Mouse (Mus musculus): ENCODE results near the gene Clip2.

GRCm38 (mm10) chr5:134505810-134506292, 46.4 kb downstream of the Clip2 start:
- TF ChIP-seq CTCF (IDR thresholded peaks at IDR 0.05; ENCODE audit: extremely low read depth, insufficient read depth, insufficient read length, insufficient replicate concordance): no peak
- no peak for TF ChIP-seq POLR2A (IDR thresholded peaks at IDR 0.05; ENCODE audit: low read depth, low read length)
